Mouse (Mus musculus): ENCODE results near the gene Olfr332. TPM values are rescaled to one million over a fixed set of nuclear protein-coding genes. Genes with fewer than 3 reads are reported as not detected.
"Not testable (repeated sequence)": the region's sequence is repeated elsewhere in the genome, so short reads cannot be mapped to it uniquely, and the experiment has no call there.

The Olfr332 gene
- polyA plus RNA-seq (2014; fragmentation: Nextera tagmentation; extraction: Ambion mirVana): not detected in 2 replicates

GRCm38 (mm10) chr11:58492455-58492854 lies at the start of gene Olfr332:
Gene Olfr332 (minus strand): TSS chr11:58492555.
- 74% methylated on average over 2 of the region's 2 CpGs for WGBS
- Histone ChIP-seq H3K9ac (ENCODE audit: low read length) (no peak within 1 kb of the TSS), H3K36me3 (ENCODE audit: control insufficient read depth, insufficient read depth, low read length) (no peaks in the 10 kb centered on the region), H3K4me2 (ENCODE audit: low read length) (no peak within 1 kb of the TSS), H3K27ac (ENCODE audit: low read depth) (no peak within 1 kb of the TSS), H3K27me3 (replicated peaks; ENCODE audit: control insufficient read depth, insufficient read depth, low read length) (no peaks in the 10 kb centered on the region), H3K4me1 (replicated peaks; ENCODE audit: control insufficient read depth, insufficient read depth, low read length) (no peaks in the 10 kb centered on the region), H3K9me3 (ENCODE audit: control insufficient read depth, low read length) (no peaks in the 10 kb centered on the region), H3K4me3 (ENCODE audit: low read depth, low read length) (no peak within 1 kb of the TSS)
- DNase-seq (ENCODE audit: low spot score): no peak
- no peak for ATAC-seq (replicated peaks; ENCODE audit: low FRiP score, low TSS enrichment, low read depth)

GRCm38 (mm10) chr11:58534736-58535135 lies 42.4 kb upstream of the Olfr332 start, which contains the start of gene Olfr330:
Gene Olfr330 (minus strand): TSS chr11:58534836.
- not testable (repeated sequence) for H3K9me3 ChIP-seq (ENCODE audit: control insufficient read depth, low read length); H3K27me3 ChIP-seq (replicated peaks; ENCODE audit: control insufficient read depth, insufficient read depth, low read length); H3K36me3 ChIP-seq (ENCODE audit: control insufficient read depth, insufficient read depth, low read length); H3K4me2 ChIP-seq (ENCODE audit: low read length); H3K4me3 ChIP-seq (ENCODE audit: low read depth, low read length); H3K9ac ChIP-seq (ENCODE audit: low read length); H3K27ac ChIP-seq (ENCODE audit: low read depth); H3K4me1 ChIP-seq (replicated peaks; ENCODE audit: control insufficient read depth, insufficient read depth, low read length); DNase-seq (ENCODE audit: low spot score); ATAC-seq (replicated peaks; ENCODE audit: low FRiP score, low TSS enrichment, low read depth)

GRCm38 (mm10) chr11:58519756-58520155 lies 27.4 kb upstream of the Olfr332 start:
- not testable (repeated sequence) for H3K4me3 ChIP-seq (ENCODE audit: low read depth, low read length); H3K27ac ChIP-seq (ENCODE audit: low read depth); H3K36me3 ChIP-seq (ENCODE audit: control insufficient read depth, insufficient read depth, low read length); DNase-seq (ENCODE audit: low spot score); H3K4me2 ChIP-seq (ENCODE audit: low read length); ATAC-seq (replicated peaks; ENCODE audit: low FRiP score, low TSS enrichment, low read depth); H3K9ac ChIP-seq (ENCODE audit: low read length); H3K4me1 ChIP-seq (replicated peaks; ENCODE audit: control insufficient read depth, insufficient read depth, low read length); H3K9me3 ChIP-seq (ENCODE audit: control insufficient read depth, low read length); H3K27me3 ChIP-seq (replicated peaks; ENCODE audit: control insufficient read depth, insufficient read depth, low read length)
- WGBS: 90% methylated on average over 6 of the region's 9 CpGs

GRCm38 (mm10) chr11:58518916-58519315 lies 26.6 kb upstream of the Olfr332 start:
- H3K9ac ChIP-seq (ENCODE audit: low read length); H3K4me3 ChIP-seq (ENCODE audit: low read depth, low read length); H3K4me1 ChIP-seq (replicated peaks; ENCODE audit: control insufficient read depth, insufficient read depth, low read length); H3K27me3 ChIP-seq (replicated peaks; ENCODE audit: control insufficient read depth, insufficient read depth, low read length); H3K36me3 ChIP-seq (ENCODE audit: control insufficient read depth, insufficient read depth, low read length); ATAC-seq (replicated peaks; ENCODE audit: low FRiP score, low TSS enrichment, low read depth); H3K9me3 ChIP-seq (ENCODE audit: control insufficient read depth, low read length); DNase-seq (ENCODE audit: low spot score); H3K27ac ChIP-seq (ENCODE audit: low read depth); H3K4me2 ChIP-seq (ENCODE audit: low read length): not testable (repeated sequence)
- 95% methylated on average over 17 of the region's 18 CpGs for WGBS

- not testable (repeated sequence) for H3K4me2 ChIP-seq (ENCODE audit: low read length); DNase-seq (ENCODE audit: low spot score); H3K4me1 ChIP-seq (replicated peaks; ENCODE audit: control insufficient read depth, insufficient read depth, low read length); H3K27ac ChIP-seq (ENCODE audit: low read depth); H3K9me3 ChIP-seq (ENCODE audit: control insufficient read depth, low read length); H3K27me3 ChIP-seq (replicated peaks; ENCODE audit: control insufficient read depth, insufficient read depth, low read length); H3K9ac ChIP-seq (ENCODE audit: low read length); H3K36me3 ChIP-seq (ENCODE audit: control insufficient read depth, insufficient read depth, low read length); ATAC-seq (replicated peaks; ENCODE audit: low FRiP score, low TSS enrichment, low read depth); H3K4me3 ChIP-seq (ENCODE audit: low read depth, low read length)
- 89% methylated on average over 19 of the region's 19 CpGs for WGBS
Measured at GRCm38 (mm10) chr11:58509058-58509457, 16.7 kb upstream of the Olfr332 start.

- H3K4me1 ChIP-seq (replicated peaks; ENCODE audit: control insufficient read depth, insufficient read depth, low read length); H3K9ac ChIP-seq (ENCODE audit: low read length); H3K4me2 ChIP-seq (ENCODE audit: low read length); H3K27me3 ChIP-seq (replicated peaks; ENCODE audit: control insufficient read depth, insufficient read depth, low read length); H3K9me3 ChIP-seq (ENCODE audit: control insufficient read depth, low read length); H3K4me3 ChIP-seq (ENCODE audit: low read depth, low read length); ATAC-seq (replicated peaks; ENCODE audit: low FRiP score, low TSS enrichment, low read depth); H3K36me3 ChIP-seq (ENCODE audit: control insufficient read depth, insufficient read depth, low read length); H3K27ac ChIP-seq (ENCODE audit: low read depth); DNase-seq (ENCODE audit: low spot score): not testable (repeated sequence)
Measured at GRCm38 (mm10) chr11:58502472-58502871, 10.1 kb upstream of the Olfr332 start, which contains the start of gene Olfr331. Gene Olfr331 (minus strand): TSS chr11:58502572.

GRCm38 (mm10) chr11:58499290-58499689 lies 6.9 kb upstream of the Olfr332 start:
- no peak overlapping the region for H3K9ac ChIP-seq (ENCODE audit: low read length)
- H3K4me1 ChIP-seq (replicated peaks; ENCODE audit: control insufficient read depth, insufficient read depth, low read length): no peaks in the 10 kb centered on the region
- H3K9me3 ChIP-seq (ENCODE audit: control insufficient read depth, low read length): no peaks in the 10 kb centered on the region
- H3K4me3 ChIP-seq (ENCODE audit: low read depth, low read length): no peak overlapping the region
- DNase-seq (ENCODE audit: low spot score): no peak
- H3K36me3 ChIP-seq (ENCODE audit: control insufficient read depth, insufficient read depth, low read length): no peaks in the 10 kb centered on the region
- no peak overlapping the region for H3K4me2 ChIP-seq (ENCODE audit: low read length)
- ATAC-seq (replicated peaks; ENCODE audit: low FRiP score, low TSS enrichment, low read depth): no peak
- WGBS: 33% methylated on average over 3 of the region's 3 CpGs
- H3K27me3 ChIP-seq (replicated peaks; ENCODE audit: control insufficient read depth, insufficient read depth, low read length): no peaks in the 10 kb centered on the region
- H3K27ac ChIP-seq (ENCODE audit: low read depth): no peak overlapping the region

- ATAC-seq (replicated peaks; ENCODE audit: low FRiP score, low TSS enrichment, low read depth) (no peak), DNase-seq (ENCODE audit: low spot score) (no peak)
- no peaks in the 10 kb centered on the region for H3K36me3 ChIP-seq (ENCODE audit: control insufficient read depth, insufficient read depth, low read length)
- no peak overlapping the region for H3K9ac ChIP-seq (ENCODE audit: low read length)
- H3K4me2 ChIP-seq (ENCODE audit: low read length): no peak overlapping the region
- no peaks in the 10 kb centered on the region for H3K4me1 ChIP-seq (replicated peaks; ENCODE audit: control insufficient read depth, insufficient read depth, low read length)
- H3K4me3 ChIP-seq (ENCODE audit: low read depth, low read length): no peak overlapping the region
- H3K27me3 ChIP-seq (replicated peaks; ENCODE audit: control insufficient read depth, insufficient read depth, low read length): no peaks in the 10 kb centered on the region
- H3K9me3 ChIP-seq (ENCODE audit: control insufficient read depth, low read length): no peaks in the 10 kb centered on the region
- no peak overlapping the region for H3K27ac ChIP-seq (ENCODE audit: low read depth)
- 80% methylated on average over 9 of the region's 9 CpGs for WGBS
Measured at GRCm38 (mm10) chr11:58498761-58499160, 6.4 kb upstream of the Olfr332 start.

GRCm38 (mm10) chr11:58462170-58462569 lies 30.2 kb downstream of the Olfr332 start, which contains the start of gene Olfr30:
Gene Olfr30 (minus strand): TSS chr11:58462270.
- H3K36me3 ChIP-seq (ENCODE audit: control insufficient read depth, insufficient read depth, low read length): no peaks in the 10 kb centered on the region
- no peaks in the 10 kb centered on the region for H3K9me3 ChIP-seq (ENCODE audit: control insufficient read depth, low read length)
- ATAC-seq (replicated peaks; ENCODE audit: low FRiP score, low TSS enrichment, low read depth): no peak

More at GRCm38 (mm10) chr11:58462170-58462569, 30.2 kb downstream of the Olfr332 start, which contains the start of gene Olfr30:
- no peak within 1 kb of the TSS for H3K27ac ChIP-seq (ENCODE audit: low read depth)
- H3K27me3 ChIP-seq (replicated peaks; ENCODE audit: control insufficient read depth, insufficient read depth, low read length): no peaks in the 10 kb centered on the region
- no peak within 1 kb of the TSS for H3K4me2 ChIP-seq (ENCODE audit: low read length)
- H3K9ac ChIP-seq (ENCODE audit: low read length): no peak within 1 kb of the TSS
- no peak for DNase-seq (ENCODE audit: low spot score)
- no peaks in the 10 kb centered on the region for H3K4me1 ChIP-seq (replicated peaks; ENCODE audit: control insufficient read depth, insufficient read depth, low read length)
- H3K4me3 ChIP-seq (ENCODE audit: low read depth, low read length): no peak within 1 kb of the TSS
